Mouse (Mus musculus) heart, embryonic 16.5 days (tissue): ENCODE results near the gene Pik3r2. TPM values are rescaled to one million over a fixed set of nuclear protein-coding genes. Genes with fewer than 3 reads are reported as not detected.

Experiments used
- ATAC-seq: fragments of 200-750 bp; cut with Nextera tagmentation; replicated peaks from 2 replicates; pipeline ENCODE4 v1.8.0; 2017; ENCODE audit warnings: moderate number of reproducible peaks; ENCODE audit not compliant: insufficient read depth, low FRiP score; ENCODE audit errors: extremely low read depth
- H3K27ac ChIP-seq: fragments of 300-500 bp; sonication (generic); 2 replicates; pipeline ENCODE4 v1.5.1; 2014; ENCODE audit warnings: mild to moderate bottlenecking, low read length, control low read depth, moderate library complexity
- H3K27me3 ChIP-seq: fragments of 300-500 bp; sonication (generic); 2 replicates; pipeline ENCODE4 v1.6.1; 2014; ENCODE audit warnings: low read length, mixed read lengths; ENCODE audit not compliant: control insufficient read depth, insufficient read depth
- H3K36me3 ChIP-seq: fragments of 300-500 bp; sonication (generic); 2 replicates; pipeline ENCODE4 v1.6.1; 2014; ENCODE audit not compliant: control insufficient read depth, insufficient read depth
- H3K4me1 ChIP-seq: fragments of 300-500 bp; sonication (generic); 2 replicates; pipeline ENCODE4 v1.6.1; 2014; ENCODE audit warnings: low read length, mixed read lengths; ENCODE audit not compliant: control insufficient read depth, insufficient read depth
- H3K4me2 ChIP-seq: fragments of 300-500 bp; sonication (generic); 2 replicates; pipeline ENCODE4 v1.6.1; 2014; ENCODE audit warnings: low read depth, mild to moderate bottlenecking, control low read depth, low read length
- H3K4me3 ChIP-seq: fragments of 300-500 bp; sonication (generic); 2 replicates; pipeline ENCODE4 v1.5.1; 2014; ENCODE audit warnings: mild to moderate bottlenecking, control low read depth, low read length
- H3K9ac ChIP-seq: fragments of 300-500 bp; sonication (generic); 2 replicates; pipeline ENCODE4 v1.6.1; 2014; ENCODE audit warnings: low read length, control low read depth
- H3K9me3 ChIP-seq: fragments of 300-500 bp; sonication (generic); replicated peaks from 2 replicates; pipeline ENCODE4 v1.6.1; 2016; ENCODE audit warnings: low read length; ENCODE audit not compliant: control insufficient read depth
- WGBS: fragments of 180-500 bp; shearing (Covaris S2); extraction: QIAGEN DNeasy Blood & Tissue Kit; methylation state at CpG from one replicate; pipeline ENCODE4 v1.1.7; 2014; 5-methylcytosine and 5-hydroxymethylcytosine counted together
- polyA plus RNA-seq: library from polyadenylated mRNA; unstranded; fragments of >200 nt; fragmentation: Nextera tagmentation; extraction: Ambion mirVana; gene quantifications from 2 replicates; pipeline ENCODE4 v1.2.1, GENCODE M21; 2015

The Pik3r2 gene
- polyA plus RNA-seq, 1 experiment from 2014 or later: 42.1 TPM

DNA sequence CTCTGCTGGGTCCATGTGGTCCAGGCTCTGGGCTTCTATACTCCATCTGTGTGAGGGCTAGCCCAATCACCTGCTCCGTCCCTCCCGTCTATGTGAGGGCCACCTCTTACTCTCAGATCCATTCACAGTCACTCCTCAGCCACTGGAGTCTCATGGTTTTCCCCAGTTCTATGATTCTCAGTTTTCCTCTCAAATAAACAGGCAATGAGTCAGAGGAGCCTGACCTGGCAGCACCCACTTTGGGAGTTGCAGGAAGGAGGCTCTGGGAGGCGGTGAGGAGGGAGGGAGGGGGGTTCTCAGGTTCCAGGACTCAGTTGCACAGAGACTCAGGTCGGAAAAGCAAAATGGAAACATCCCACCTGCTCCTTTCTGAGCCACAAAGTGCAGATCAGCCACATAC is 36.4 kb upstream of the Pik3r2 start:
- no peaks in the 10 kb centered on the region for H3K36me3 ChIP-seq
- ATAC-seq: no peak
- 53% methylated on average over 4 of the region's 4 CpGs for WGBS
- H3K9me3 ChIP-seq: no peaks in the 10 kb centered on the region; the same call in 1 of the 2 replicates
- no peak overlapping the region for H3K9ac ChIP-seq
- no peak overlapping the region for H3K4me3 ChIP-seq
- H3K27ac ChIP-seq: no peak overlapping the region
- peaks cover 17% of the 10 kb centered on the region for H3K27me3 ChIP-seq
- no peak overlapping the region for H3K4me2 ChIP-seq
- H3K4me1 ChIP-seq: 0 out of 2 replicates have a peak, but pooled peaks cover 3% of the 10 kb centered on the region

DNA sequence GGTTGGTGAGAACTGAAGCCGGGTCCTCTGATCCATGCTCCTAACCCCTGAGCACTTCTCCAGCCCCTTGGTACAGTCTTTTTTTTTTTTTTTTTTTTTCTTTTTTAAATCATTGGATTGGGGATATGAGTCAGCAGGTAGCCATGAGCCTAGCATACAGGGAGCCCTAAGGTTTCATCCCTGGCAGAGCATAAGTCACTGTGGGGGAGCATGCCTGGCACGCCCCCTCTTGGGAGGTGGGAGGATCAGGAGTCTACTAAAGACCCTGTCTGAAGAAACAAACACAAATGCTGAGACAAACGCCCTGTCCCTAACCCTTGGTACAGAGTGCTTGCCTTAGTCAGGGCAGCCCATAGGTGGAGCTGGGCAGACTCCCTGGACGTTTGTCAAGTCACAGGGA is 35.5 kb upstream of the Pik3r2 start:
- peaks cover 14% of the 10 kb centered on the region for H3K27me3 ChIP-seq
- H3K36me3 ChIP-seq: no peaks in the 10 kb centered on the region
- no peak overlapping the region for H3K4me3 ChIP-seq
- H3K9me3 ChIP-seq: no peaks in the 10 kb centered on the region
- no peak overlapping the region for H3K9ac ChIP-seq
- ATAC-seq: no peak
- no peak overlapping the region for H3K4me2 ChIP-seq
- H3K27ac ChIP-seq: no peak overlapping the region
- H3K4me1 ChIP-seq: 0 out of 2 replicates have a peak, but pooled peaks cover 3% of the 10 kb centered on the region
- WGBS: 46% methylated on average over 4 of the region's 4 CpGs

DNA sequence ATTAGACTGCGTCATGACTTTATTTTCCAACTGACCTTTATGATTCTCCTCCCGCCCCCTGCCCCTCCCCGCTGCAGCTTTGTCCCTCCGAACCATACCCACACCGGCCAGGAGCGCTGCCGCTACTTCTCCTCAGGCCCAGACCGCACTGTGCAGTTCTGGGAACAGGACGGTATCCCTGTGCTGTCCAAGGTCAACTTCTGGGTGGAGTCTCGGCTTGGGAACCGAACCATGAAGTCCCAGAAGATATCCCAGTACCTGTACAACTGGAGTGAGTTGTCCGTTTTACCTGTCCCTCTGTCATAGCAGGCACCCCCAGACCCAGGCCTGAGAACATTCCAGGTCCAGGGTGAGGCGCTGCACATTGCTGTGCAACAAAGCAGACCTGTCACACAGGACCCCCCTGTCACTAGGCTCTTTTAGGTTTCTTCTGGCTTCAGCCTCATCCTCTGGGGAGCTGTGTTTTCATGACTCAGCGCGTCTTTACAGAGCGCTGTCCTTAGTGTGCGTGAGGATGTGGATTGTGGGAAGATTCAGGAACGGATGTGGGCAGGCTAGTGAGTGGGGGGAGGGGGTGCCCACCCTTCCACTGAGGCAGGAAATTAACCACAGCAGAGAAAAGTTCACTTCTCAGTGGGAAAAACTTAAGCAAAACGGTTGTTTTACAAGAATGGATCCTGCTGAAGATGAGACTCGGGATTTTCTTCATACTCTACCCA is 34.6 kb upstream of the Pik3r2 start:
- no peak; the same call in 1 of the 2 replicates for ATAC-seq
- H3K4me1 ChIP-seq: no peaks in the 10 kb centered on the region
- H3K27ac ChIP-seq: no peak overlapping the region
- no peak overlapping the region for H3K4me3 ChIP-seq
- no peak overlapping the region for H3K4me2 ChIP-seq
- peaks cover 8% of the 10 kb centered on the region for H3K27me3 ChIP-seq
- WGBS: 67% methylated on average over 20 of the region's 20 CpGs
- no peaks in the 10 kb centered on the region for H3K9me3 ChIP-seq
- H3K9ac ChIP-seq: no peak overlapping the region
- no peaks in the 10 kb centered on the region for H3K36me3 ChIP-seq

DNA sequence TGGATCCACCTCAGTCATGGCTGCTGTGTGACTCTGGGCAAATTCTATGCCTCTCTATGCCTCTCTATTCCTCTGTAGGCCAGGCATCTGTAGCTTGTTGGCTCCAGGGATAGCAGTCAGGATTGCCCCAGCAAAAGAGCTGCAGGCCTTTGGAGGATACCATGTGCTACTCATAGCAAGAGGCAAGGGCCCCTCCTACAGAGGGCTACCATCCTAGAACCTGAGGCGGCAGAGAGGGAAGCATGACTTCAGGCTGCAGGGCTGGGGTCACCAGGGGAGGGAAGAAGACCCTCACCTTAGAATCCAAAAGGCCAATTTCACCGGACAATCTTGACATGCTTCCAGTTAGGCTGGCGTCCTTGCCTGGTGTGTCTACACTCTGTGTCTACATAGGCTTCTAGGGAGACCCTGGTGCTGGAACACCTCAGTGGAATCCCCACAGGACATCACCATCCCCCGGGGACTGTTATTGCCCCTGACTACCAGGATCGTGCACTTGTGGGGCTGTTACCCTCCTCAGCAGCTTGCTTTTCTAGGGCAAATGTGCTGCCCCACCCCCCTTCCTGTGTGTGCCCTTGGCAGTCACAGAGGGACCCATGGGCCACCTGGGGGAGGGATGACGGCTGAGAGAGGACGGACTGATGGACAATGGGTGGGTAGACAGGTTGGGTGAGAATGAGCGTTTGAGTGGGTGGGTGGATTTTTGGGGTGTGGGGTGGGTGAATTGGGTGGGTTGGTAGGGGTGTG is 32.6 kb upstream of the Pik3r2 start:
- no peak overlapping the region for H3K27ac ChIP-seq
- H3K4me2 ChIP-seq: 0 out of 2 replicates have a peak overlapping the region, but pooled peaks have one; percentile 4
- H3K4me3 ChIP-seq: no peak overlapping the region
- no peaks in the 10 kb centered on the region for H3K9me3 ChIP-seq
- peaks cover 7% of the 10 kb centered on the region; the same call in 1 of the 2 replicates for H3K27me3 ChIP-seq
- 68% methylated on average over 8 of the region's 8 CpGs for WGBS
- H3K36me3 ChIP-seq: no peaks in the 10 kb centered on the region
- no peak overlapping the region; the same call in 1 of the 2 replicates for H3K9ac ChIP-seq
- H3K4me1 ChIP-seq: peaks cover 6% of the 10 kb centered on the region
- no peak for ATAC-seq

DNA sequence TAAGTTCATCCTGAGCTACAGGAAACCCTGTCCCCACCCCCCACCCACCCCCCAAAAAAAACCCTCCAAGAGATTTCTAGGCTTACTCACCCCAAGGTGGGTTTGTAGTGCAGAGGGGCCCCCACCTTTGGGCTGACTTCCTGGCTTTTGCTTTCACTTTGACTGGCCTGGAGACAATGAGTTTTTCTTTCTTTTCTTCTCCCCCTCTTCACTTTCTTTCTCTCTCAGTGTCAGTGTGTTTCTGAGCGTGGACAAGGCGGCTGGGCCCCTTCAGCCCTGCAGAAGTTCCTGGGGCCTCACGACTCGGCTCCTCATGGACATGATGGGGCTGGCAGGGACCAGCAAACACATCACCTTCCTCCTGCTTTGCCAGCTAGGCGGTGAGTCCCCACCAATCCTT is 31.7 kb upstream of the Pik3r2 start, which contains the start of gene Il12rb1:
Il12rb1 (plus strand) TSS at position 211 of the 400 bp plus-strand sequence.
- no peaks in the 10 kb centered on the region for H3K9me3 ChIP-seq
- H3K27me3 ChIP-seq: peaks cover 8% of the 10 kb centered on the region; the same call in 1 of the 2 replicates
- H3K9ac ChIP-seq: no peak within 1 kb of the TSS; the same call in 1 of the 2 replicates
- H3K4me3 ChIP-seq: no peak within 1 kb of the TSS
- H3K36me3 ChIP-seq: no peaks in the 10 kb centered on the region
- H3K27ac ChIP-seq: no peak within 1 kb of the TSS
- 62% methylated on average over 5 of the region's 5 CpGs for WGBS
- H3K4me2 ChIP-seq: 0 out of 2 replicates have a peak within 1 kb of the TSS, but pooled peaks have one; percentile 4
- H3K4me1 ChIP-seq: peaks cover 11% of the 10 kb centered on the region
- ATAC-seq: no peak

DNA sequence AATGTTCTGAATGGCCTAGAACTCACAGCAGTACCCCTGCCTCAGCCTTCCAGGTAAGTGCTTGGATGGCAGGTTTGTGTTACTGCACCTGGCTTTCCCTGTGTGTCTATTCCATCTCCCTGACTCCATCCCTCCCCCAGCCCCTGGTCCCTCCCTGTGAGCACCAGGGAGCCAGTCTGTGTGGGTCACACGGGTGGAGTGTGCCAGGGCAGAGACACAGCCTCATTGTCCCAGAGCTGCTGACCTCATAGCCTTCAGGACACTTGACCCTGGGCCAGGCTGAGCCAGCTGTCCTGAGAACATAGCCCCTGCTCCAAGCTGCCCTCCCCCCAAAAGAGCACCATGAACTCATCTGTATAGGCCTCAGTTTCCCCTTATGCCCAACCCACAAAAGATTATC is 30.8 kb upstream of the Pik3r2 start:
- no peak overlapping the region for H3K4me3 ChIP-seq
- peaks cover 9% of the 10 kb centered on the region; the same call in 1 of the 2 replicates for H3K27me3 ChIP-seq
- no peak overlapping the region for H3K4me2 ChIP-seq
- H3K9me3 ChIP-seq: no peaks in the 10 kb centered on the region
- H3K9ac ChIP-seq: no peak overlapping the region
- no peak for ATAC-seq
- H3K36me3 ChIP-seq: no peaks in the 10 kb centered on the region
- peaks cover 11% of the 10 kb centered on the region for H3K4me1 ChIP-seq
- 39% methylated on average over 1 of the region's 1 CpGs for WGBS
- H3K27ac ChIP-seq: no peak overlapping the region

DNA sequence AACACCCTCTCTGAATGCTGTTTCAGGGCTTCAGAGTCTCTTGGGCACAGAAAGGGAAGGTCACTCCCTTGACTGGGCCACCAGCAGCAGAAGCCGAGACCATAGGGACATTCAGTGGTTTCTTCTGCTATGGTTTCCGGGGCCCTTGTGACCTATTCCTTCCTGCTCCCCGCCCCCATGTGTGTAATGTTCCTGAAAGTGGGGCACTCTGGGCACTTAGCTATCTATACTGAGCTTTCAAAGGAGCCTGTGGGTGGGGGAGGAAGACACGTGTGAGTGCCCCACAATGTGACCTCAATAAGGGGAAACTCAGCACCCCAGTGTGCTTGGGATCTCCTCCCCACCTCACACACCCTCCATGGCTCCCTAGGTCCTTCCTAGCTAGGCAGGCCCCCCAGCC is 30.0 kb upstream of the Pik3r2 start:
- no peaks in the 10 kb centered on the region for H3K36me3 ChIP-seq
- no peak overlapping the region for H3K9ac ChIP-seq
- no peak for ATAC-seq
- WGBS: 56% methylated on average over 4 of the region's 4 CpGs
- H3K4me3 ChIP-seq: no peak overlapping the region
- no peak overlapping the region for H3K4me2 ChIP-seq
- H3K9me3 ChIP-seq: no peaks in the 10 kb centered on the region
- peaks cover 11% of the 10 kb centered on the region for H3K4me1 ChIP-seq
- no peak overlapping the region for H3K27ac ChIP-seq
- H3K27me3 ChIP-seq: peaks cover 10% of the 10 kb centered on the region

DNA sequence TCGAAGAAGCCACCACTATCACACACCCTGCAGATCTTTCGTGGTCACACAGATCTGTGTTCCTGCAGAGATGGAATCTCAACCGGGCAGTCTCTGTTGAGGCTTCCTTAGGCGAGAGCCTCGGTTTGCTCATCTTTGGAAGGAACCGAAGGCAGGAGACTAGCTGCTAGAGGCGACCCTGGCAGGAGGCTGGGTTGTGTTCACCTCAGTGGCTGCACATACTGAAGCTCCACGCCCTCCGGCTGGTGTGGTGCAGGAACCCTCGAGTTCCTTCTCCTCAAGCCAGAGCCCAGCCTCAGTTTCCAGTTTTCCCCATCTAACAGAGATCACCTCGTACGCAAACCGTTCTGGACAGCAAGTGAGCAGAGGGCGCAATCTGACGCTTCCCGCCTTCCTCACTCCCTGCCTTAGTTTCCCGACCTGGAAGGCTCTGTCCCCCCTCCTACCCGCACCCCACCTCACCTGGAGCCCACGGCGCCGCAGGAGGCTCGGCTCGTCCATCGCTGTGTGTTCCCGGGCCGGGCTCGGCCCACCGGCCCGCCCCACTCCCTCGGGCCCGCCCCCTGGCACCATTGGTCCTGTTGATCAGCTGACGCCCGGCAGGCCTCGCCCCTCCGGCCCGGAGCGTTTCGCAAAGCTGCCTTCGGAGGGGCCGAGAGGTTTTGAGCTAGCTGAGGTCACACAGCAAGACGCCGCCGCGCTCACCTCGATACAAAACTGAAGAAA is 28.1 kb upstream of the Pik3r2 start, which contains the start of gene Mast3:
Mast3 (minus strand) TSS at position 574 of the 726 bp plus-strand sequence.
- 1% methylated on average over 45 of the region's 45 CpGs for WGBS
- H3K9me3 ChIP-seq: no peaks in the 10 kb centered on the region
- peak within 1 kb of the TSS; percentile 61 for H3K9ac ChIP-seq
- H3K27ac ChIP-seq: no peak within 1 kb of the TSS
- H3K4me1 ChIP-seq: peaks cover 11% of the 10 kb centered on the region
- no peaks in the 10 kb centered on the region for H3K36me3 ChIP-seq
- peak within 1 kb of the TSS; percentile 54 for H3K4me3 ChIP-seq
- peak within 1 kb of the TSS; percentile 87 for H3K4me2 ChIP-seq
- ATAC-seq: peak; percentile 83
- peaks cover 21% of the 10 kb centered on the region for H3K27me3 ChIP-seq
